Mouse (Mus musculus) hindbrain, embryonic 15.5 days (tissue): ENCODE data around the gene Dlg4. TPM values are rescaled to one million over a fixed set of nuclear protein-coding genes. Genes with fewer than 3 reads are reported as not detected.

Source experiments
- ATAC-seq: fragments of 200-750 bp; cut with Nextera tagmentation; 2 replicates; pipeline ENCODE4 v1.8.0; 2017; ENCODE audit warnings: low read depth, moderate number of reproducible peaks, moderate TSS enrichment; ENCODE audit not compliant: low FRiP score
- H3K27ac ChIP-seq: fragments of 300-500 bp; sonication (generic); replicated peaks from 2 replicates; pipeline ENCODE4 v1.5.1; 2015; ENCODE audit warnings: mild to moderate bottlenecking, inconsistent platforms
- H3K27me3 ChIP-seq: fragments of 300-500 bp; sonication (generic); 2 replicates; pipeline ENCODE4 v1.6.1; 2015; ENCODE audit warnings: control low read depth, inconsistent platforms
- H3K36me3 ChIP-seq: fragments of 300-500 bp; sonication (generic); 2 replicates; pipeline ENCODE4 v1.6.1; 2015; ENCODE audit warnings: control low read depth, inconsistent platforms
- H3K4me1 ChIP-seq: fragments of 300-500 bp; sonication (generic); replicated peaks from 2 replicates; pipeline ENCODE4 v1.6.1; 2015; ENCODE audit warnings: control low read depth, inconsistent platforms
- H3K4me2 ChIP-seq: fragments of 300-500 bp; sonication (generic); 2 replicates; pipeline ENCODE4 v1.6.1; 2015; ENCODE audit warnings: moderate library complexity, mild to moderate bottlenecking, inconsistent platforms
- H3K4me3 ChIP-seq: fragments of 300-500 bp; sonication (generic); 2 replicates; pipeline ENCODE4 v1.5.1; 2015; ENCODE audit warnings: mild to moderate bottlenecking, inconsistent platforms
- H3K9ac ChIP-seq: fragments of 300-500 bp; sonication (generic); 2 replicates; pipeline ENCODE4 v1.6.1; 2015; ENCODE audit warnings: inconsistent platforms
- H3K9me3 ChIP-seq: fragments of 300-500 bp; sonication (generic); 2 replicates; pipeline ENCODE4 v1.6.1; 2016; ENCODE audit warnings: control low read depth, inconsistent platforms
- WGBS: fragments of 180-500 bp; shearing (Covaris S2); methylation state at CpG from one replicate; pipeline ENCODE4 v1.1.7; 2015; 5-methylcytosine and 5-hydroxymethylcytosine counted together
- polyA plus RNA-seq: library from polyadenylated mRNA; unstranded; fragments of >200 nt; fragmentation: Nextera tagmentation; extraction: Ambion mirVana; gene quantifications from 2 replicates; pipeline ENCODE4 v1.2.1, GENCODE M21; 2015

Dlg4 gene
- polyA plus RNA-seq, 1 experiment from 2014 or later, result 23.8 TPM

GRCm38 (mm10) chr11:69984431-69984830 lies 32.3 kb upstream of the Dlg4 start:
- no peak overlapping the region for H3K27ac ChIP-seq
- no peaks in the 10 kb centered on the region for H3K9me3 ChIP-seq
- WGBS, result 94% methylated on average over 8 of the region's 8 CpGs
- no peak for ATAC-seq
- H3K9ac ChIP-seq, result no peak overlapping the region
- no peak overlapping the region for H3K4me3 ChIP-seq
- no peaks in the 10 kb centered on the region for H3K27me3 ChIP-seq
- peaks cover 26% of the 10 kb centered on the region for H3K4me1 ChIP-seq
- peaks cover 44% of the 10 kb centered on the region for H3K36me3 ChIP-seq
- H3K4me2 ChIP-seq, result no peak overlapping the region

GRCm38 (mm10) chr11:69989949-69990348 lies 26.8 kb upstream of the Dlg4 start:
- peak overlapping the region; percentile 47; the same call in 1 of the 2 replicates for H3K27ac ChIP-seq
- no peaks in the 10 kb centered on the region for H3K9me3 ChIP-seq
- WGBS, result 88% methylated on average over 8 of the region's 8 CpGs
- H3K9ac ChIP-seq, result no peak overlapping the region
- ATAC-seq, result no peak
- H3K36me3 ChIP-seq, result peaks cover 52% of the 10 kb centered on the region
- H3K4me2 ChIP-seq, result no peak overlapping the region
- H3K4me3 ChIP-seq, result no peak overlapping the region
- H3K27me3 ChIP-seq, result no peaks in the 10 kb centered on the region
- H3K4me1 ChIP-seq, result peaks cover 31% of the 10 kb centered on the region

GRCm38 (mm10) chr11:69990850-69991691 lies 25.7 kb upstream of the Dlg4 start, which contains the start of gene Gabarap:
Gabarap (plus strand) TSS chr11:69991143.
- Histone ChIP-seq H3K27me3 (no peaks in the 10 kb centered on the region), H3K9me3 (no peaks in the 10 kb centered on the region), H3K4me2 (peak within 1 kb of the TSS; percentile 75), H3K4me3 (peak within 1 kb of the TSS; percentile 72), H3K9ac (peak within 1 kb of the TSS; percentile 82), H3K27ac (peak within 1 kb of the TSS; percentile 93), H3K36me3 (peaks cover 45% of the 10 kb centered on the region), H3K4me1 (peaks cover 31% of the 10 kb centered on the region)
- peak; percentile 71 for ATAC-seq
- WGBS, result under 1% methylated on average over 40 of the region's 40 CpGs

- Histone ChIP-seq H3K9ac (peak overlapping the region; percentile 82), H3K36me3 (peaks cover 39% of the 10 kb centered on the region), H3K4me3 (peak overlapping the region; percentile 72), H3K27ac (peak overlapping the region; percentile 93), H3K27me3 (no peaks in the 10 kb centered on the region), H3K4me1 (peaks cover 31% of the 10 kb centered on the region), H3K4me2 (peak overlapping the region; percentile 75), H3K9me3 (no peaks in the 10 kb centered on the region)
- ATAC-seq, result peak; percentile 7
- WGBS, result 0% methylated on average over 15 of the region's 15 CpGs
Observed at GRCm38 (mm10) chr11:69991711-69992110, 25.0 kb upstream of the Dlg4 start.

- Histone ChIP-seq H3K4me2 (peak overlapping the region; percentile 75), H3K27ac (no peak overlapping the region), H3K9me3 (no peaks in the 10 kb centered on the region), H3K27me3 (no peaks in the 10 kb centered on the region), H3K36me3 (peaks cover 37% of the 10 kb centered on the region), H3K9ac (peak overlapping the region; percentile 82), H3K4me3 (peak overlapping the region; percentile 72), H3K4me1 (peaks cover 34% of the 10 kb centered on the region)
- ATAC-seq, result no peak
- WGBS, result 85% methylated on average over 10 of the region's 10 CpGs
Observed at GRCm38 (mm10) chr11:69992396-69992795, 24.3 kb upstream of the Dlg4 start.

- Histone ChIP-seq H3K9ac (0 out of 2 replicates have a peak overlapping the region, but pooled peaks have one; percentile 8), H3K9me3 (no peaks in the 10 kb centered on the region), H3K4me1 (peaks cover 40% of the 10 kb centered on the region), H3K27ac (no peak overlapping the region), H3K4me2 (peak overlapping the region; percentile 75), H3K27me3 (no peaks in the 10 kb centered on the region), H3K36me3 (peaks cover 32% of the 10 kb centered on the region), H3K4me3 (peak overlapping the region; percentile 72)
- no peak for ATAC-seq
- WGBS, result 91% methylated on average over 3 of the region's 3 CpGs
Observed at GRCm38 (mm10) chr11:69992932-69993331, 23.8 kb upstream of the Dlg4 start.

- Histone ChIP-seq H3K36me3 (peaks cover 32% of the 10 kb centered on the region), H3K27me3 (no peaks in the 10 kb centered on the region), H3K27ac (no peak overlapping the region), H3K4me2 (peak overlapping the region; percentile 80), H3K9ac (no peak overlapping the region), H3K4me1 (peaks cover 49% of the 10 kb centered on the region), H3K9me3 (no peaks in the 10 kb centered on the region), H3K4me3 (peak overlapping the region; percentile 94; the same call in 1 of the 2 replicates)
- ATAC-seq, result no peak
- 86% methylated on average over 11 of the region's 11 CpGs for WGBS
Observed at GRCm38 (mm10) chr11:69994401-69995090, 22.2 kb upstream of the Dlg4 start.

GRCm38 (mm10) chr11:69995391-69995960 lies 21.3 kb upstream of the Dlg4 start, which contains the start of gene Phf23:
Phf23 (plus strand) TSS chr11:69995777.
- no peaks in the 10 kb centered on the region for H3K9me3 ChIP-seq
- ATAC-seq, result peak; percentile 85
- peaks cover 30% of the 10 kb centered on the region for H3K36me3 ChIP-seq
- WGBS, result 1% methylated on average over 34 of the region's 36 CpGs
- peak within 1 kb of the TSS; percentile 80 for H3K4me2 ChIP-seq
- H3K9ac ChIP-seq, result peak within 1 kb of the TSS; percentile 83
- H3K4me3 ChIP-seq, result peak within 1 kb of the TSS; percentile 94
- H3K27me3 ChIP-seq, result no peaks in the 10 kb centered on the region
- peaks cover 53% of the 10 kb centered on the region for H3K4me1 ChIP-seq
- H3K27ac ChIP-seq, result peak within 1 kb of the TSS; percentile 96

- peak overlapping the region; percentile 83 for H3K9ac ChIP-seq
- H3K27me3 ChIP-seq, result no peaks in the 10 kb centered on the region
- H3K27ac ChIP-seq, result peak overlapping the region; percentile 96
- H3K9me3 ChIP-seq, result no peaks in the 10 kb centered on the region
- H3K4me2 ChIP-seq, result peak overlapping the region; percentile 80
- peak overlapping the region; percentile 94 for H3K4me3 ChIP-seq
- 1% methylated on average over 64 of the region's 66 CpGs for WGBS
- peaks cover 53% of the 10 kb centered on the region for H3K4me1 ChIP-seq
- H3K36me3 ChIP-seq, result peaks cover 30% of the 10 kb centered on the region
- ATAC-seq, result peak; percentile 2; the same call in 1 of the 2 replicates
Observed at GRCm38 (mm10) chr11:69996161-69997061, 20.3 kb upstream of the Dlg4 start.

- H3K4me2 ChIP-seq, result peak overlapping the region; percentile 80
- peak; percentile 10 for ATAC-seq
- H3K9ac ChIP-seq, result peak overlapping the region; percentile 83
- peaks cover 60% of the 10 kb centered on the region for H3K4me1 ChIP-seq
- peaks cover 30% of the 10 kb centered on the region for H3K36me3 ChIP-seq
- peak overlapping the region; percentile 96 for H3K27ac ChIP-seq
- no peaks in the 10 kb centered on the region for H3K27me3 ChIP-seq
- H3K9me3 ChIP-seq, result no peaks in the 10 kb centered on the region
- WGBS, result under 1% methylated on average over 40 of the region's 44 CpGs
- peak overlapping the region; percentile 94 for H3K4me3 ChIP-seq
Observed at GRCm38 (mm10) chr11:69997070-69997509, 19.7 kb upstream of the Dlg4 start.
